In the genomic region with DNA sequence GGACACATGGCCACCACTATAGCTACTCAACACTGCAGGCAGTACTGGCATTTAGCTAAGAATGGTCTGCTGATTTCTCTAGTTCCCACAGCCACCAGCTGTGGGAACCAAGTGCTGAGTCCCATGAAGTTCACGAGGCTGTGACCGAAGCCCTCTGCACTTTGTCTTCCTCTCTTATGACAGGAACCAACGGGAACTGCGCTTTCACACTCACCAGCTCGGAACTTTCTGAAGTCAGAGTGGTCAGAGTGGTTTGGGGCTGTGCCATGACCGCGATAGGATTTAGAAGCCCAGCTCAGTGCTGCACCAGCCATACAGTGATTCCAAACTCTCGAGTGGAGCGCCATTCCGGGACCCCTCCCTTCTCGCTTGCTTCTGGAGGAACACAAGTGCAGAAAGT, we compare ENCODE assay signal across 20 mouse cellular contexts.
DNase-seq lines count a peak whose midpoint lies in the region; ATAC-seq and TF ChIP-seq lines count a peak whose summit lies in the region.
"Had no signal": no experiment of that assay in that cellular context is flagged by ENCODE, and none has a peak within 500 bp of the region (broad histone marks: within the 10 kb centered on the region; RNA-seq: fewer than 3 reads in every experiment).

No protein-coding gene starts in this region.

- H3K27ac ChIP-seq in intestine, postnatal 0 days (ENCODE audit: low read depth, low read length), result no peak overlapping the region
- H3K27ac ChIP-seq: embryonic facial prominence, embryonic 15.5 days; forebrain, embryonic 15.5 days; hindbrain, embryonic 14.5 days; limb, embryonic 15.5 days had no signal

- WGBS in intestine, postnatal 0 days, result 81% methylated on average over 11 of the region's 11 CpGs

- no peaks in the 10 kb centered on the region for H3K4me1 ChIP-seq in intestine, postnatal 0 days (replicated peaks; ENCODE audit: control insufficient read depth, insufficient read depth, low read length)

- no peaks in the 10 kb centered on the region for H3K27me3 ChIP-seq in intestine, postnatal 0 days (replicated peaks; ENCODE audit: control insufficient read depth, insufficient read depth, low read length)
- H3K27me3 ChIP-seq: embryonic facial prominence, embryonic 15.5 days; forebrain, embryonic 15.5 days; heart, embryonic 12.5 days had no signal

- no peaks in the 10 kb centered on the region for H3K36me3 ChIP-seq in intestine, postnatal 0 days (ENCODE audit: control insufficient read depth, insufficient read depth)
- H3K36me3 ChIP-seq: embryonic facial prominence, embryonic 15.5 days; forebrain, embryonic 15.5 days; heart, embryonic 12.5 days; limb, embryonic 15.5 days had no signal

- no peaks in the 10 kb centered on the region for H3K9me3 ChIP-seq in intestine, postnatal 0 days (ENCODE audit: control insufficient read depth)
- H3K9me3 ChIP-seq: embryonic facial prominence, embryonic 15.5 days; forebrain, embryonic 15.5 days; heart, embryonic 12.5 days; limb, embryonic 15.5 days had no signal

- no peak overlapping the region for H3K4me3 ChIP-seq in intestine, postnatal 0 days (ENCODE audit: low read depth, low read length)
- H3K4me3 ChIP-seq: embryonic facial prominence, embryonic 15.5 days; forebrain, embryonic 15.5 days; heart, embryonic 12.5 days; limb, embryonic 15.5 days had no signal

- peak; percentile 73 for ATAC-seq in granulocyte monocyte progenitor cell, adult 5-6 weeks (replicated peaks; ENCODE audit: poor library complexity, severe bottlenecking)
- no peak for ATAC-seq in frontal cortex, adult (ENCODE audit: low TSS enrichment)
- ATAC-seq in intestine, postnatal 0 days, result no peak
- ATAC-seq: forebrain, embryonic 15.5 days had no signal

- H3K9ac ChIP-seq in intestine, postnatal 0 days (ENCODE audit: low read depth, low read length), result no peak overlapping the region
- H3K9ac ChIP-seq: embryonic facial prominence, embryonic 15.5 days; forebrain, embryonic 15.5 days; heart, embryonic 12.5 days; hindbrain, embryonic 14.5 days; limb, embryonic 15.5 days had no signal

- TF ChIP-seq CTCF in intestine, postnatal 0 days (IDR thresholded peaks at IDR 0.05; ENCODE audit: low read depth), result no peak

- DNase-seq in lung, postnatal 14 days, result peak; percentile 17
- no peak for DNase-seq in lung, postnatal 10 days
- DNase-seq in NIH3T3 (ENCODE audit: low read depth), result peak; percentile 34
- DNase-seq in natural killer cell, adult 2 months (ENCODE audit: low spot score in 2 of 2), result peak; percentile 11 to 35
- DNase-seq: adrenal gland, postnatal 14 days; cerebellum, adult 9-10 months; gastrocnemius, postnatal 10 days; heart, adult 11 months; kidney, postnatal 36 days; left cerebral cortex, postnatal 4 days; right cerebral cortex, postnatal 14 days; thymus, postnatal 14 days had no signal

- no peak overlapping the region for H3K4me2 ChIP-seq in intestine, postnatal 0 days (replicated peaks; ENCODE audit: low read depth)
- H3K4me2 ChIP-seq: embryonic facial prominence, embryonic 15.5 days; forebrain, embryonic 15.5 days; heart, embryonic 12.5 days; hindbrain, embryonic 14.5 days; limb, embryonic 15.5 days had no signal
